Mouse (Mus musculus): ENCODE results near the gene Foxp3.

Foxp3 gene

DNA sequence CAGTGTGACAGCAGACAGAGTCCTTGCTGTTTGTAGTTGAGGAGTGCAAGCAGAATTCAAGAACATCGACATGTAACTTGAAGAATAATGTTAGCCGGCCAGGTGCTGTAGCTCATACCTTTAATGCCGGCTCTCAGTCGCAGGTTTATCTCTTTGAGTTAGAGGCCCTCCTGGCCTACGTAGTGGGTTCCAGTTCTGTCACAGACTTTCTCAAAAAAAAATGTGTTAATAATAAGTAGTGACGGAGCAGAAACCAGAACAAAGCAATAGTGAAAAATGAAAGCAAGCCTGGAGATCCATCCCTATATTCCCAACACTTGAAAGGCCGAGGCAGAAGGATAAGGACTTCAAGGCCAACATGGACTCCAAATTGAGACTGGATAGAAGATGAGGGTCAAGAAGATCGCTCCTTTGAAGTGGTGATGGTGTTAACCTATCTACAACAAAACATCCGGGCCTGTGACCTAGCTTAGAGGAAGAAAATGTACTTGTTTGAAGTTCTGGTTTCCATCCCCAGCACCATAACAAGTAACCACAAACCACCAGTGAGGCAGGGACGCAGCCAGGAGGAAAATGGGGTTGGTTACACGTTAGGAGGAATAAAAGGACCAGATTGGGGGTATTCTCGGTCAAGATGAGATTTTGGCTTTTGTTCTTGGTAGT lies 44.6 kb downstream of the Foxp3 start:
- in situ Hi-C loops (cut with MseI, MboI) = no loop called here

DNA sequence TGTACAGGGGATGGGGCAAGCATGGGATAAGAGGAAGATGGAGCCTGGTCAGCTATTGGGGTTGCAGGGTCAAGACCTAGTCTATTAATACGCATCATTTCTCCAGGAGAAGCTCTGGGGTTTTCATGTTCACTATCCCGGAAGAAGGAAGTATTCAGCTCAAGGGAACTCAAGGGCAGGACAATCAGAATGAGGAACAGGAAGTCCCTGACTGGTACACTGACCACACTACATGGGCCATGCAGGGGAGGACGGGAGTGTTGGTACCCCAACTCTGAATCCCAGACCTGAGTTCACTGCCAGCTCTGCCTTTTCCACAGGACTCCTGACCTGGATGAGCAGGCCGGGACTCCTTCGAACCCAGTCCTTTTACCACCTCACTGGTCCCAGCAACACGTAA lies 59.1 kb downstream of the Foxp3 start:
- in situ Hi-C loops (cut with MseI, MboI) = loop anchor here (10.0 kb wide), 1 partner anchor 158 kb away; no protein-coding TSS in a partner anchor

DNA sequence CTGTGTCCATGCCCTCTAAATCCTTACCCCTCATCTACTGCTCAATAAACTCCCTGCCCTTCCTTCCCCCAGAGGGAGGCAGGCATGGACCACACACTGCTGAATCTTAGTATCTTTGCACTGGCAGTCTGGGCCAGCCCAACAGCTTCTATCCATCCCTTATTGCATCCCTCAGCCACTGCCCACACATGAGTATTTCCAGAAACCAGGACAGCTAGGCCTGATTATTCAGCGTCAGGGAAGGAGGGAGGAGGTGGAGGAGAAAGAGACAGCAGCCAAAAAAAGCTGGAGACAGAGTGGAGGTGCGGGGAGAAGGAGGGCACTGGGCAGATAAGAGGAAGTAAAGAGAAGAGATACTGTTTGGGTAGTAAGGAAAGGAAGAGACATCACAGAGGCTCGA lies 61.7 kb downstream of the Foxp3 start:
- in situ Hi-C loops (cut with MseI, MboI) = loop anchor here (10.0 kb wide), 1 partner anchor 160 kb away; no protein-coding TSS in a partner anchor

DNA sequence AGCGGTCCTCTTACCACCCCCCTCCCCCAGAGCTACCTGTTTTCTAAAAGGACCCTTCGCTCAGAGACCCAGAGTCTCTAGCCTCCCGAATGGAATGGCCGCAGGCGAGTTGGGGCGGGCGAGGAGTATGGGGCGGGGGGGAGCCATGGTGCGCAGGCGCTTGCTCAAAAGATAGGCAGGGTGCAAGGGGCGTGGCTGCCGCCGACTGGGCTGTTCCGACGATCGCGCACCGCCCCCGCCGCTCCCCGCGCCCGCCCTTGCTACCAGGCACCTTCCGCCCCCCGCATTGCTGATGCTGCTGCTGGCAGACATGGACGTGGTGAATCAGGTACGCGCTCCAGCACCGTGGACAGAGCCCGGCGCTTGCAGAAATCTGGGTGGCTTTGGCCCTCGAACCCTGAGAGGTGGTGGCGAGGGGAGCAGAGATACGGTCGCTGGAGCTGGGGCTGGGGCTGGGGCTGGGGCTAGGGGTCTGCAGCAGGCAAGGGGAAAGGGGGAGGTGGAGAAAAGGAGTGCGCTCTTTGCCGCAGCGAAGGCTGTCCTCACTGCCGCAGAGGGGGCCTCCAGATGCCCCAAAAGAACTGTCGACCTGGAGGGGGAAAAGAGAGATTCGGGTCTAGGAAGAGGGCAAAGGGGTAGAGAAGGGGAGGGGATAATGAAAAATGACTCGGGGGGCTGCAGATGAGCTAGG lies 65.1 kb downstream of the Foxp3 start, which contains the start of gene Syp:
Gene Syp (plus strand): TSS at position 71 of the 691 bp plus-strand sequence.
- in situ Hi-C loops (cut with MseI, MboI) = loop anchor here (10.0 kb wide), 1 partner anchor 164 kb away; no protein-coding TSS in a partner anchor

DNA sequence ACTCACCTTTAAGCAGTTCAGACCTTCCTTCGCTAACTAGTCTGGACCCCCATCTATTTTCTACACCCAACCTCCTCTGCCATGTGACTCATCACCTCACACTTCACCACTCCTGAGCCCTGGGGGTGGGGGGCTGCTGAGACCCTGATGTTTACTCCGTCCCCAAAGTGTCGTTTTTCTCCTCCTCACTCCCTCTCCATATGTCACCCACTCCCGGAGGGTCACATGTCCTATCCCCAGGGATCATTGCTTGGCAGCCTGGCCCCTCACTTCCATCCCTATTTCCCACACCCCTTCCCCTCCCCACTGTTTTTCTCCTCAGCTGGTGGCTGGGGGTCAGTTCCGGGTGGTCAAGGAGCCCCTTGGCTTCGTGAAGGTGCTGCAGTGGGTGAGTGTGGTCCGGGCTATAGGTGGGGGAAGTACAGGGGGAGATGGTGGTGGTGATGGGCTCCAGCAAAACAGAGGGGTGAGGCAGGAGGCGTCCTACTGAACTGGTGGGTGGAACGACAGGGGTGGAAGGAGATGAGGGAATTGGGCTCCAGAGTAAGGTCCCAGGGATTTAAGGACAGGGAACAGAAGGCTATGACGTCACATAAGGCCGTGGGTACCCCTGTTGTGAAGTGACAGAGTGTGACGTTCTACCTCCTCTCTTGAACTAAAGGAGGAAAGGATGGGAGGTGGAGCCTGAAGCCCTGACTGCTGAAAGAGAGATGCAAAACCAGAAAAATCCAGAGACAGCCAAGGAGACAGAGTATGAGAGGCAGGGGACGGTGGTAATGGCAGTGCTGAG lies 66.3 kb downstream of the Foxp3 start:
- in situ Hi-C loops (cut with MseI, MboI) = loop anchor here (10.0 kb wide), 2 partner anchors 165 to 215 kb away; no protein-coding TSS in a partner anchor

DNA sequence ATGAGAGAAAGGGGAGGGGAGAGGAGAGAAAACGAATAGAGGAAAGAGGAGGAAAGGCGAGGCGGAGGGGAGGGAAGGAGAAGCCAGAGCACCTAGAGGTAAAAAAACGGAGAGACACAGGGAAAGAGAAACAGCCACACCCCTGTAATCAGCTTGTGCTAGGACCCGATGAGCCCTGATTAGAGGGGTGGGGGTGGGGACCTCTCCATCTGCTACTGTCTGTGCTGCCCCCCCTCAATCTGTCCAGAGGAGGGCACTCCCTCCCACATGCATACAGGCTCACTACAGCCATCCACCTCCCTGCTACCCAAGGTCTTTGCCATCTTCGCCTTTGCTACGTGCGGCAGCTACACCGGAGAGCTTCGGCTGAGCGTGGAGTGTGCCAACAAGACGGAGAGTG lies 67.3 kb downstream of the Foxp3 start:
- in situ Hi-C loops (cut with MseI, MboI) = loop anchor here in 1 of 2 experiments (10.0 kb wide), 1 partner anchor 216 kb away; no protein-coding TSS in a partner anchor

Data from mouse trophoblast stem cell (cell line).